Mouse (Mus musculus) layer of hippocampus, postnatal 25 days (tissue): ENCODE data around the gene Rsc1a1. TPM values are rescaled to one million over a fixed set of nuclear protein-coding genes. Genes with fewer than 3 reads are reported as not detected.

Source experiments
- DNase-seq, 2 experiments: peaks; one replicate each; pipeline ENCODE4 v3.0.0; 2022; ENCODE audit warnings: mixed read lengths in 2 of 2, low spot score in 1 of 2; ENCODE audit errors: extremely low spot score in 1 of 2
- total RNA-seq, 2 experiments: library from RNA; stranded (reverse); gene quantifications; 2 replicates each; pipeline ENCODE4 v1.2.3; 2021

Gene Rsc1a1
- total RNA-seq, 2 experiments from 2014 or later = 2.2 TPM; not detected in 1

GRCm38 (mm10) chr4:141656932-141657331, 28.5 kb downstream of the Rsc1a1 start:
- DNase-seq = no peak

DNA sequence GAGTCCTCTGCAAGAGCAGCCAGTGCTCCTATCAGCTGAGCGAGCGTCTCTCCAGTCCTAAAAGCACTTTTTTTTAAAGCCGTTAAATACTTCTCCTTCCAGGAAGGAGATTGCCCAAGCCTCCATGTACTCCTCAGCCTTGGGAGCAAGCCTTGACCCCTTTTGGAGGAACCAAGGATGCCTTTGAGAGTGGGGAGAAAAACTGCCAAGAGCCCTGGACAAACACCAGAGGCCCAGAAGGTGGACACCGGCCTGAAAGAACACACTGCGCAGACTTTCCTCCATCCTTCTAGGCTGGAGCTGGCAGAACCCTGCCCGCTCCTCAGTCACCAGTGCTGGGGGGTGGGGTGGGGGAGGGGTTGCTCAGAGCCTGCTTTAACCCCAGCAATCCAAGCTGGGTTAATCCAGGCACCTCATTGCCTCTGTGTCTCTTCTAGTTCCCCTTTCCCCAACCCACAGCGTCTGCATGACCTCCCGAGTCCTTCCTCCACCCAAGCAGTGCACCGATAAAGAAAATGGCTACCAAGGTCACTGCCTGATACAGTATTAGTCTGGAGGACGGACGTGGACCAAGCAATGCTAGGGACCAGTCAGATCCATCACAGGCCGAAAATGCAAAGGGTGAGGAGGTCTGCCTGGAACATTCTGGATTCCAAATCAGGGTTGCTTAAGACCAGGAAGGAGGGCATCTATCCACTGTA, 29.3 kb downstream of the Rsc1a1 start:
- no peak for DNase-seq

- no peak for DNase-seq
Observed at GRCm38 (mm10) chr4:141654509-141654908, 30.9 kb downstream of the Rsc1a1 start.

DNA sequence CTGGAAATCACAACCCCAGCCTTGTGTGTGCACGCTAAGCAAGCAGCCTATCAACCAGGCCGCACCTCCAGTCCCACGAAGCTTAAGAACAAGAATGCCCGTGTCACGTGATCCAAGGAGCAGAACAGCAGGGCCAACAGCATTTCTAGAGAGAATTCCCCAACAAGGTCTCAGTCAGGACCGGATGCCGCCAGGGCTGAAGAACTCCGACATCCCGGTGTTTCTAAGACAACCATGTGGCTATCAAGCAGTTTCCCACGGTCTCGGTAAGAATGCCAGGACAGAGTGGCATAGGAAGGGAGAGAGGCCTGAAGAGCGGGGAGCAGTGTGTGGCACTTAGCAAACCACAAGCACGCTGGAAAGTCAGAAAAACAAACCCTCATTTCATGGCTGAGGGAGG, 31.6 kb downstream of the Rsc1a1 start:
- no peak for DNase-seq

- DNase-seq = no peak
Observed at GRCm38 (mm10) chr4:141653044-141653443, 32.4 kb downstream of the Rsc1a1 start.

GRCm38 (mm10) chr4:141651944-141652343, 33.5 kb downstream of the Rsc1a1 start:
- no peak for DNase-seq

- DNase-seq = no peak
Observed at GRCm38 (mm10) chr4:141651286-141651685, 34.1 kb downstream of the Rsc1a1 start.

DNA sequence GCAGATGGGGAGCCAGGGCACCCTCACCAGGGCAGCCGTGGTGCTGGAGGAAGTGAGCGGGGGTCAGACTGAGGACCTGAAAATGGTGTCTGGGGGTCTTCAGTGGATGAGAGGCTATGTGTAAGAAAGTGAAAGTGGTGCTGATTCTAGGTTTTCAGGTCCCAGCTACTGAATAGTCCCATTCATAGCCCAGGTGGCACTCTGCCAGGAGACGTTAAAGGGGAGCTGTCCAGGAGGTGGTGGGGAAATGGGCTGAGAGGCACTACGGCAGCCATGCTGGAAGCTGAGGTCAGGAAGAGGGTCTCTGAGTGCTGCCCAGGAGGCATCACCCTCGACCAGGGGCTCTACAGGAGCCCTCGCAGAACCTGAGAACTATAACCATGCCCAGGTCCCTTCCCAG, 36.2 kb downstream of the Rsc1a1 start:
- DNase-seq = peak in 1 of 2 experiments; percentile 53

- DNase-seq = no peak
Observed at GRCm38 (mm10) chr4:141648262-141648661, 37.1 kb downstream of the Rsc1a1 start.

DNA sequence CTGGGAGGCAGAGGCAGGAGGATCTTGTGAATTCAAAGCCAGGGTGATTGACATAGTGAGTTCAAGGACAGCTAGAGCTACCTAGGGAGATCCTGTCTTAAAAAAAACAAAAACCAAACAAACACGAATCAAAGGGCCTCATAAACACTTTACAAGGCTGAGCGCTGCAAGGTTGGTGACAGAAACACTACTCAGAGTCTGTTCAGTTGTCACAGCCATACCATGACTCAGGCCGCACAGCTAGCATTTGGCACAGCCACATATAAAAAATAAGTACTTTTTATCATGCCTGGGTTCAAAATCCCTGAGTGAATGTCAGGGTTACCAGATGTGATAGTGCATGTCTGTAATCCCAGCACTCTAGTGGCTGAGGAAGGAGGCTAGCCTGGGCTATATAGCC, 38.2 kb downstream of the Rsc1a1 start:
- DNase-seq = no peak

DNA sequence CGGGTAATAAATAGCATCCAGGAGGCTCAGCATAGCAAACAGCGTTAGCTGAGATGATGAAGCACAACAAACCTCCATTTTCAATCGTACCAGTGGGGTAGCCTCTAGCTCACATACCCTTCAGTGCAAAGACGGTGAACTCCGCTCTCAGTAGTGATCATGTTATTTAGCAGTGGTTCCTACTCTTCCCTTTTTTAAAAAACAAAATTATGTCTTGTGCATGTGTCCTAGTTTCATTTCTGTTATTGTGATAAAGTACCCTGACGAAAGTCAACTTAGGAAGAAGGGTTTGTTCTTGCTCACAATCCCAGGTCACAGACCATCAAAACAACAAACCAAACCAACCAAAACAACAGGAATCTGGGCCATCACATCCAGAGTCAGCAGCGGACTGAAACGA, 39.4 kb downstream of the Rsc1a1 start:
- DNase-seq = no peak

DNA sequence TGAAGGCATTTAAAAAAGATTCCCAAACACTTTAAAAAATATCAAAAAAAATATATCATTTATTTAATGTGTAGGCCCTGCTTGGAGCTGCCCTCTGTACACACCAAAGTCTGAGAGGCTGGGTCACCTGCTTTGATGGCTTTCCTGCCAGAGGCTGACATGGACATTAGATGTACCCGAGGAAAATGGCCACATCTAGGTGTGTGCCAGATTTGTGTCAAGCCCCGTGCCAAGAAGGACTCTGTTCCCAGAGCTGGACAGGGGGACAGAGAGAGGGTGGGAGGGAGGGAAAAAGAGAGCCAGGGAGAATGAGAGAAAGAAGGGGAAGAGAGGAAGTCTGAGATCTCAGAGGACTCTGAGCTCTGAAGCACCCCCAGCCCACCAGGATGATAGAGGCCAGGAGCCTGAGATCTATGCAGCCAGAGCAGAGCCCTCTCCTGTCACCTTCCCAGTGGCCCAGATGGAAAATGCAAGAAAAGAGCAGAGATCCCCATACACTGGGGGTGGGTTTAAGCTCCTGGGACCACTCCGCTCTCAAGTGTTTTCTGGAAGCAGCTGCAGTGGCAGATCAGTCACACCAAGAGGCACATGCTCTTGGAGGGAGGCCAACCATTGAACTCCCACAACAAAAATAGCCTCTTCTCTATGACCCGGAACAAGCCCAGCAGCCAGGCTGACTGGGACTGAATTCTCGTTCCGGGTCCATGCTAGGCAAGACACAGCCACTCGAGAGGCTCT, 42.1 kb downstream of the Rsc1a1 start:
- peak in 1 of 2 experiments; percentile 27 for DNase-seq

DNA sequence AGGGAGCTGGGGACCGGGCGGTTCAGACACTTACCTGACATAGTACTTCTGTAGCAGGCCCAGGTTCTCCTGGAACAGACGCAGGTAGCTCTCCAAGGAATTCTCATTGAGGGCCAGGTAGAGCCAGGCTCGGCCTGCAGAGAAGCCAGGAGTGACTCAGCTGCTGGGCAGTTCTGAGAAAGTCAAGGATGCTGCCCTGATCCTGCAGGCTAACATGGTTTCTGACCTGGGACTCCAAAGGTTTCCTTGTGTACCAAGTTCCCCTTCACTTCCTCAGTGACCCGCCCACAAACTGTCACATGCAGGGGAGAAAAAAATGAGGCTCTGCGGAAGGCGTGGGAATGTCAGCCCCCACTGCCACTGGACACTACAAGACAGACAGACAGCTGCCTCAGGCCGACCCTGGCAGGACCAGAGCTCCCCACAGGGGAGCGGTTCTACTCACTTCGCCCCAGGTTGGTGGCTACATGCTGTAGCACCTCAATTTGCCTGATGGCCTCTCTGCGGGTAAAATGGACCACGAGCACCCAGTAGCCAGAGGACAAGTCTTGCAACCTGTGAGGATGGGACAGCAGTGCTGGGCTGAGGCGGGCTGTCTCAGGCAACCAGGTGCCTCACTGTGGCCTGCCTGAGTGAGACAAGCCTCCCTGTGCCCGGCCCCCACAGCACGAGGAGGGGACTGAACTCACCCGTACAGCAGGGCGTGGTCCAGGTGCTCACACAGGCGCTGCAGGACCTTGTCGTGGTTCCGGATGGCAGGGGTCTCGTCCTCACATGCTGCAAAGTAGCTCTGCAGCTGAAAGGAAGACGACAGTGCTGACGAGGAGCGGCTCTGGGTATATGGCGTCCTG, 43.2 kb downstream of the Rsc1a1 start:
- DNase-seq = no peak

- no peak for DNase-seq
Observed at GRCm38 (mm10) chr4:141641353-141641771, 44.0 kb downstream of the Rsc1a1 start.

DNA sequence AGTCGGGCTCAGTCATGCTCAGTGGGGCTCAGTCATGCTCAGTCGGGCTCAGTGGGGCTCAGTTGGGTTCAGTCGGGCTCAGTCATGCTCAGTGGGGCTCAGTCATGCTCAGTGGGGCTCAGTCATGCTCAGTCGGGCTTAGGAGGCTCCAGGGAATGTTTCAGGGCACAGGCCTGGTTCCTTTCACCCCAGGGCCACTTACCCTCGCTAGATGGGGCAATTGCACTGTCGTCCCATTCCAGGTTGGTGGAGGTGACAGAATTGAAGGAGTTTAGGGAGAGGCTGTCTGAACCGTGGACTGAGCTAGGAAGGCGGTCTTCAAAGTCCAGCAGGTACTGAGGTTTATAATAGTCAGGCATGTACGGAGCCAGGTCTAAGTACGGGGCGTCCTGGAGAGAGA, 45.9 kb downstream of the Rsc1a1 start:
- DNase-seq = no peak

- DNase-seq = no peak
Observed at GRCm38 (mm10) chr4:141636693-141637092, 48.7 kb downstream of the Rsc1a1 start.

GRCm38 (mm10) chr4:141635991-141636390, 49.4 kb downstream of the Rsc1a1 start:
- no peak for DNase-seq
